Mouse (Mus musculus) midbrain, postnatal 0 days (tissue): ENCODE results near the gene Hoxc11. TPM values are rescaled to one million over a fixed set of nuclear protein-coding genes. Genes with fewer than 3 reads are reported as not detected.

Source experiments
- ATAC-seq: fragments of 200-750 bp; cut with Nextera tagmentation; 2 replicates; pipeline ENCODE4 v1.8.0; 2017; ENCODE audit warnings: moderate number of reproducible peaks, mild to moderate bottlenecking, moderate TSS enrichment, moderate library complexity; ENCODE audit not compliant: low FRiP score
- DNase-seq: peaks from one replicate; pipeline ENCODE4 v3.0.0-alpha.2; 2015; ENCODE audit warnings: low spot score
- H3K27ac ChIP-seq: fragments of 300-500 bp; sonication (generic); 2 replicates; pipeline ENCODE4 v1.5.1; 2014; ENCODE audit warnings: low read depth, mild to moderate bottlenecking, low read length, mixed read lengths
- H3K27me3 ChIP-seq: fragments of 300-500 bp; sonication (generic); 2 replicates; pipeline ENCODE4 v1.6.1; 2014; ENCODE audit warnings: low read length, control low read depth, mixed read lengths; ENCODE audit not compliant: insufficient read depth
- H3K36me3 ChIP-seq: fragments of 300-500 bp; sonication (generic); 2 replicates; pipeline ENCODE4 v1.6.1; 2014; ENCODE audit warnings: low read length, control low read depth, mixed read lengths; ENCODE audit not compliant: insufficient read depth
- H3K4me1 ChIP-seq: fragments of 300-500 bp; sonication (generic); 2 replicates; pipeline ENCODE4 v1.6.1; 2014; ENCODE audit warnings: mild to moderate bottlenecking, control low read depth, antibody characterized with exemption, low read length, mixed read lengths; ENCODE audit not compliant: insufficient read depth
- H3K4me2 ChIP-seq: fragments of 300-500 bp; sonication (generic); 2 replicates; pipeline ENCODE4 v1.6.1; 2014; ENCODE audit warnings: low read depth, mild to moderate bottlenecking, low read length, mixed read lengths; ENCODE audit not compliant: poor library complexity, severe bottlenecking
- H3K4me3 ChIP-seq: fragments of 300-500 bp; sonication (generic); 2 replicates; pipeline ENCODE4 v1.5.1; 2014; ENCODE audit warnings: low read depth, mild to moderate bottlenecking, low read length, moderate library complexity
- H3K9ac ChIP-seq: fragments of 300-500 bp; sonication (generic); replicated peaks from 2 replicates; pipeline ENCODE4 v1.6.1; 2014; ENCODE audit warnings: mild to moderate bottlenecking, low read length, moderate library complexity, mixed read lengths; ENCODE audit not compliant: poor library complexity, severe bottlenecking
- H3K9me3 ChIP-seq: fragments of 300-500 bp; sonication (generic); 2 replicates; pipeline ENCODE4 v1.6.1; 2016; ENCODE audit warnings: low read length, control low read depth
- CTCF ChIP-seq: IDR thresholded peaks from 2 replicates; pipeline ENCODE4 v1.5.1; 2016; ENCODE audit warnings: antibody characterized with exemption, mild to moderate bottlenecking
- WGBS: fragments of 180-500 bp; shearing (Covaris S2); extraction: QIAGEN DNeasy Blood & Tissue Kit; methylation state at CpG from one replicate; pipeline ENCODE4 v1.1.7; 2014; 5-methylcytosine and 5-hydroxymethylcytosine counted together
- polyA plus RNA-seq: library from polyadenylated mRNA; unstranded; fragments of >200 nt; fragmentation: Nextera tagmentation; extraction: Ambion mirVana; gene quantifications from 2 replicates; pipeline ENCODE4 v1.2.1, GENCODE M21; 2015
- total RNA-seq: library from RNA; depleted of rRNA; stranded (reverse); fragments of >200 nt; gene quantifications from 2 replicates; pipeline ENCODE4 v1.2.3, GENCODE M21; 2014

Gene Hoxc11
- total and polyA plus RNA-seq, 2 experiments from 2014 or later, result not detected

GRCm38 (mm10) chr15:102967312-102967510, 13.0 kb downstream of the Hoxc11 start, which contains the start of gene Hoxc5:
Hoxc5 (plus strand) TSS chr15:102967443.
- TF ChIP-seq CTCF, result no peak
- Histone ChIP-seq H3K36me3 (no peaks in the 10 kb centered on the region), H3K27ac (no peak within 1 kb of the TSS), H3K27me3 (peaks cover 93% of the 10 kb centered on the region), H3K4me3 (no peak within 1 kb of the TSS), H3K9ac (no peak within 1 kb of the TSS), H3K4me1 (no peaks in the 10 kb centered on the region), H3K9me3 (no peaks in the 10 kb centered on the region; the same call in 1 of the 2 replicates), H3K4me2 (no peak within 1 kb of the TSS)
- 5% methylated on average over 12 of the region's 12 CpGs for WGBS
- ATAC-seq (no peak), DNase-seq (no peak)

GRCm38 (mm10) chr15:102967511-102968397, 13.5 kb downstream of the Hoxc11 start:
- Histone ChIP-seq H3K4me3 (no peak overlapping the region), H3K27ac (no peak overlapping the region), H3K36me3 (no peaks in the 10 kb centered on the region), H3K9ac (no peak overlapping the region), H3K9me3 (no peaks in the 10 kb centered on the region; the same call in 1 of the 2 replicates), H3K4me1 (no peaks in the 10 kb centered on the region), H3K27me3 (peaks cover 93% of the 10 kb centered on the region), H3K4me2 (no peak overlapping the region)
- 3% methylated on average over 34 of the region's 34 CpGs for WGBS
- no peak for ATAC-seq
- TF ChIP-seq CTCF, result no peak
- DNase-seq, result no peak

- no peak overlapping the region for H3K27ac ChIP-seq
- H3K4me2 ChIP-seq, result no peak overlapping the region
- H3K4me3 ChIP-seq, result no peak overlapping the region
- H3K36me3 ChIP-seq, result no peaks in the 10 kb centered on the region
- WGBS, result 32% methylated on average over 1 of the region's 1 CpGs
- no peak overlapping the region for H3K9ac ChIP-seq
- no peak for TF ChIP-seq CTCF
- peaks cover 93% of the 10 kb centered on the region for H3K27me3 ChIP-seq
- H3K9me3 ChIP-seq, result no peaks in the 10 kb centered on the region; the same call in 1 of the 2 replicates
- DNase-seq (no peak), ATAC-seq (no peak)
- H3K4me1 ChIP-seq, result no peaks in the 10 kb centered on the region
These were observed 15.1 kb downstream of the Hoxc11 start for GRCm38 (mm10) chr15:102969296-102969695.

DNA sequence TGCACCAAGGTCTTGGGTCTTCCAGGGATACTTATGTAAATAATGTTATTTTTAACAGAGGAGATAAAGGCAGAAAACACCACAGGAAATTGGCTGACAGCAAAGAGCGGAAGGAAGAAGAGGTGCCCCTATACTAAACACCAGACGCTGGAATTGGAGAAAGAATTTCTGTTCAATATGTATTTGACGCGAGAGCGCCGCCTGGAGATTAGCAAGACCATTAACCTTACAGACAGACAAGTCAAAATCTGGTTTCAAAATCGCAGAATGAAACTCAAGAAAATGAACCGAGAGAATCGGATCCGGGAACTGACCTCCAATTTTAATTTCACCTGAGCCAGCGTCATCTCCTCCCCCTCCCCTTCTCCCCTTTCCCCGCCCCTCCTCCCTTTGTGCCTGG, 16.5 kb downstream of the Hoxc11 start:
- 2% methylated on average over 11 of the region's 12 CpGs for whole genome bisulfite sequencing
- peak; percentile 59 for TF ChIP-seq CTCF
- no peaks in the 10 kb centered on the region for H3K36me3 ChIP-seq
- DNase-seq, result peak; percentile 49
- H3K9ac ChIP-seq, result no peak overlapping the region
- no peaks in the 10 kb centered on the region for H3K4me1 ChIP-seq
- H3K27me3 ChIP-seq, result peaks cover 92% of the 10 kb centered on the region
- H3K4me3 ChIP-seq, result no peak overlapping the region
- no peaks in the 10 kb centered on the region; the same call in 1 of the 2 replicates for H3K9me3 ChIP-seq
- H3K4me2 ChIP-seq, result no peak overlapping the region
- ATAC-seq, result no peak
- H3K27ac ChIP-seq, result no peak overlapping the region

DNA sequence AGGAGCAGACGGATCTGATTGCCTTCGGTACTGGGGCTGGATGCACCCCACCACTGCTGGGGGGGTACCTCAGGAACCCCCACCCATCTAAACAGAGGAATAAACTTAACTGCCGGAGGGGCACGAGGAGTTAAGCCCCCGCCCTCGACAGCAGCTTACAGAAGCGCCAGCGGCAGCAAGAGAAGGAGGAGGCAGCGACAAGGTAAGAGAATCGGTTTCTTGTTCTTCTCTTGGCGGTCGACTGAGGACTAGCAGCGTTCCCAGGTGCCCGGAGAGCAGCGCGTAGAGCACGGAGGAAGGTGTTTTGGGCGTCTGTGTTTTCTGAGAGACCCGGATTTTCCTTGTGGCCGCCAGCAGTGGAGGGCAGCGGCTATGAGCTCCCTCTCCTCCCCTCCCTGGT, 18.0 kb downstream of the Hoxc11 start:
- ATAC-seq, result no peak
- peaks cover 91% of the 10 kb centered on the region for H3K27me3 ChIP-seq

DNA sequence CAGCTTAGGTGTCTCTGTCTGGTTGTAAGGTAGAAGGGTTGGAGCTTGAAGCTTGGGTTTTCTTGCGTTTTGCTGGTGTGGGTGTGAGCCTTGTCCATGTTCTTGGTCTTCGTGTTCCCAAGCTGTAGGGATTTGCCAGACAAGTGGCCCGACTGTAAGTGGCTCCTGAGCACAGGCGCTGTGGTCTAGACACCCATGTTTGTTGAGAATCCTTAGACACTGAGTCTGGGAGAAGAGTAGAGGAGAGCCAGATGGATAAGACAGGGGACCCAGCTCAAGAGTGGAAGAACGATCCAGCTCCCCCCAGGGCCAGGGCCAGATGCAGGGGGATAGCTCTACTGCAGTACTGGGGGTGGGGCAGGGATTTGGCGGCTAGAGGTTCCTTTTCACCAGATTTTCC, 18.5 kb downstream of the Hoxc11 start:
- Histone ChIP-seq H3K27ac (no peak overlapping the region), H3K4me1 (no peaks in the 10 kb centered on the region), H3K9me3 (no peaks in the 10 kb centered on the region), H3K9ac (no peak overlapping the region), H3K4me3 (no peak overlapping the region), H3K36me3 (no peaks in the 10 kb centered on the region), H3K4me2 (no peak overlapping the region), H3K27me3 (peaks cover 91% of the 10 kb centered on the region)
- 0% methylated on average over 6 of the region's 6 CpGs for WGBS
- DNase-seq (no peak), ATAC-seq (no peak)
- no peak for TF ChIP-seq CTCF

More for the DNA sequence above, 18.0 kb downstream of the Hoxc11 start:
- Histone ChIP-seq H3K9me3 (no peaks in the 10 kb centered on the region), H3K36me3 (no peaks in the 10 kb centered on the region), H3K4me3 (no peak overlapping the region), H3K4me2 (no peak overlapping the region), H3K27ac (no peak overlapping the region), H3K9ac (no peak overlapping the region), H3K4me1 (no peaks in the 10 kb centered on the region)
- TF ChIP-seq CTCF, result no peak
- DNase-seq, result no peak
- WGBS, result 2% methylated on average over 21 of the region's 21 CpGs
